Mouse (Mus musculus): ENCODE data around the gene Klhl10.

Gene Klhl10

GRCm38 (mm10) chr11:100441797-100442196, at the start of gene Klhl10, which contains the start of gene Nt5c3b:
Klhl10 (plus strand) TSS chr11:100441917.
Nt5c3b (minus strand) TSS chr11:100441808.
- no peak for DNase-seq (ENCODE audit: low read depth, low spot score)

DNA sequence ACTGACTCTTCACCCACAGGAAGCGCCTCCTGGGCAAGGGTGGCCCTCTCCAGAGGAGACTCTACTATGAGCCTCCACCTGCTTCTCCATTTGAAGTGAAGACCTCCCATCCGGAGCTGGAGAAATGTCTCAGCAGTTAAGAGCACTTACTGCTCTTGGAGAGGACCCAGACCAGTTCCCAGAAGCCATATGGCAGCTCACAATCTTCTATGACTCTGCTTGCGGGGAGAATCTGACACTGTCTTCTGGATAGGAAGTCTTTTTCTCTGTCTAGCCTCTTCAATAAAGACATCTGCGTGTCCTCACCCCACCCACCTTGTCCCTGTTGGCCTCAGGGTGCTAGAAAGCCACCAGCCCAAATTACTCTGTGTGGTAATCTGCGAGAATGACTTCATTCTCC, 48.8 kb upstream of the Klhl10 start:
- no peak for DNase-seq (ENCODE audit: low read depth, low spot score)

GRCm38 (mm10) chr11:100393733-100394132, 48.0 kb upstream of the Klhl10 start:
- no peak for DNase-seq (ENCODE audit: low read depth, low spot score)

- no peak for DNase-seq (ENCODE audit: low read depth, low spot score)
Measured at GRCm38 (mm10) chr11:100394353-100395074, 47.2 kb upstream of the Klhl10 start.

DNA sequence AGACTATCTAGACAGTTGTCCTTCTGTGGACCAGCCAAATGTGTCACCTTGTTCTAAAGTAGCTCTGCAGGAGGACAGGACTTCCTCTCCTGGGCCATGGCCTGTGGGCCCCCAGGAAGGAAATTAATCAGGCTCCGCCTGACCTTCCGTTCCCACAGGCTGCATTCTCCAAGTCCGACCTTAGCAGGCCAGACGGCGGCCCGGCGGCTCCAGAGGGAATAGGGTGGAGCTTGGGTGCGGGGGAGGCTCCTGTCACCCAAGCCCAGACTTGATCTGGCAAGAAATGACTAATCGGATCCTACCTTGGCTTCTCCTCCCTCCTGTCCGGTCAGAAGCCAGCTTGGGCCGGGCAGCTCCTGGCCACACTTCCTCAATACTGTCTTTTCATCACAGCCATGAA, 46.5 kb upstream of the Klhl10 start:
- DNase-seq (ENCODE audit: low read depth, low spot score) = no peak

- DNase-seq (ENCODE audit: low read depth, low spot score) = no peak
Measured at GRCm38 (mm10) chr11:100395861-100396631, 45.7 kb upstream of the Klhl10 start.

DNA sequence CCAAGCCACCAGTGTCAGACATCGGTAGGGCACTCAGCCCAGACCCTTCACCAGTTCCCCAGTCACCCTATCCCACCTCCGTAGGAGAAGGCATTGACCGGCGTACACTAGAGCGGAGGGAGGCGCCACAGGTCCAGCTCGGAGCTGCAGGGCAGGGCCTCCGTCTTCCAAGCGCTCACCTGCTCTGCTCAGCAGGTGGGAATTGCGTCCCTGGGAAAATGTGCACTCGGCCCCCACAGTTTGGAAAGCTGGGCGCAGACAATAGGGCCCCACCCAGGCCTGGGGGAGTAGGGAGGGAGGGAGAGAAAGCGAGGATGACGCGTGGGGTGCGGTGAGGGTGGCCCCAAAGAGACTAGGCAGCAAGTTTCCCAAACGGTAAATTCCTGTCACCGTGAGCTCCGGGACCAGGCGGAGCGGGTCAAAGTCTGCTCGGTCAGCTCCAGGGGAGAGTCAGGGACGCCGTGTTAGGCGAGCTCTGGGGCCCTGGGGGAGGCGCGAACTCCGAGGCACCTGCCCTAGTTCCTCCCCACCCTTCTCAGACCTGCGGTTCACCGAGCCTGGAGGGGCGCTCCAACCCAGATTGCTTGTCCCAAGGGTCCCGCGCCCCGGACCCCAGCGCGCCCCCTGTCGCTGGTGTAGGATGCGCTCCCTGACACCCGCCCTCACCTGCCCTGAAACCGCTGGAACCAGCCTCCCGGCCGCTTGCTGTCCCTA, 44.7 kb upstream of the Klhl10 start:
- DNase-seq (ENCODE audit: low read depth, low spot score) = no peak

- peak; percentile 98 for DNase-seq (ENCODE audit: low read depth, low spot score)
Measured at GRCm38 (mm10) chr11:100397600-100398389, 43.9 kb upstream of the Klhl10 start, which contains the start of gene Jup. Jup (minus strand) TSS chr11:100397763.

DNA sequence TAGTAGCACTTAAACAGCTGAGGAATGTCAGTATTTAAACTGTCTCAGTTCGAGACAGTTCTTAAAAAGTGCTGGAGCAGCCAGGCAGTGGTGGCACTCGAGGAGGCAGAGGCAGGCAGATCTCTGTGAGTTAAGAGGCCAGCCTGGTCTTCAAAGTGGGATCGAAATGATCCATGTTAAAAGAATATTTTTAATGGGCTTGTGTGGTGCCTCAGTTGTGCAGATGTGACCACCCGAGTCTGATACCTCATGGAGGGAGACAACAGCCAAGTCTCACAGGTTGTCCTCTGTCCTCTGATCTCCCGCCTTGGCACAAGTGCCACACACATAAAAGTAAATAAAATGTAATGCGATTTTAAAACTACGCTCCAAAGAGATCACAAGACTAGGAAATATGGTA, 43.2 kb upstream of the Klhl10 start:
- no peak for DNase-seq (ENCODE audit: low read depth, low spot score)

DNA sequence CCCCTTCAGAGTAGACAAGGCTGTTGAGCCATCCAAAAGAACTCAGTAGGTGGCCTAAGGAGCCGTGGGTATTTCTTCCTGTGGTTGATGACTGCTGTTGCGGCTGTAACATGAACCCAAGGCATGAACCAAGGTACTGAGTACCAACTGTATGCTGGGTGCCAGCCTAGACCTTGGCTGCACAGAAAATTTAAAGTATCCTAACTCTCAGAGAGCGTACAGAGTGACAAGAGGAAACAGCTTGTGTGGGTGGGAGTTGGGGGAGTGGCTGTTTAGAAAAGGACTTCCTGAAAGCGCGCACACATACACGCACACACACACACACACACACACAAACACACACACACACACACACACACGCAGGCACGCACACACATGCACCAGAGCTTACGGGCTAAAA, 42.4 kb upstream of the Klhl10 start:
- no peak for DNase-seq (ENCODE audit: low read depth, low spot score)

GRCm38 (mm10) chr11:100399727-100400538, 41.8 kb upstream of the Klhl10 start:
- no peak for DNase-seq (ENCODE audit: low read depth, low spot score)

DNA sequence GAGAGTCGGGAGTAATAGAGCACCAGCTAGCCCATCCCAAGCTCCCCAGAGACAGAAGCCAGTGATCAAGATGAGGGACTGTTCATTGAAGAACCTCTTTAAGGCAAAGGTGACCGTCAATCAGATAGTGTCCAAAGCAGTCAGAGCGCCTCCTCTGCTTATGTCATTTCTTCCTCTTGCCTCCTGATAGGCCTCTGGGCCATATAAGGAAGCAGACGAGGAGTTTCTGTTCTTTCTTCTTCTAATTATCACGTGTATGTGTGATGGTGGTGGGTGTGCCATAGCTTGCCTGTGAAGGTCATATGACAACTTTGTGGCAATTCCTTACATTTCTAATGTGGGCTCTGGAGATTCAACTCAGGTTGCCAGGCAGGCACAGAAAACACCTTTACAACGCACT, 40.9 kb upstream of the Klhl10 start:
- no peak for DNase-seq (ENCODE audit: low read depth, low spot score)

DNA sequence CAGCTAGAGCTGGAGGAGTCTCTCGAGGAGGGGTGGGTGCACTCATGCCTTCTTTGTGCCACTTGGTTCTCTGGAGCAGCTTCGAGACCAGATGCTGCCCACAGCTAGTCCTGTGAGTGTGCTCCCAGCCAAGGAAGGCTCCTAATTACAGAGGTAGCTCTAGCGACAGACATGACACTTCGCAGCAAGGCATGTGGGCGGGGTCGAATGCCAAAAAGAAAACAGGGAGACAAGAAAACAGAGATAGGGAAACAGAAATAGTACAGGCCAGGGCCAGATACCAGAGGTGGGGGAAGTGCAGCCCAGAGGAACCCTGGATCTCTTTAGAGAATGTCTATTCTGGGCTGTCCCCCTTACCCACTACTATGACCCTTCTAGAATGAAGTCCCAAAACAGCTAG, 39.5 kb upstream of the Klhl10 start:
- DNase-seq (ENCODE audit: low read depth, low spot score) = no peak

- DNase-seq (ENCODE audit: low read depth, low spot score) = no peak
Measured at GRCm38 (mm10) chr11:100402682-100403081, 39.0 kb upstream of the Klhl10 start.

DNA sequence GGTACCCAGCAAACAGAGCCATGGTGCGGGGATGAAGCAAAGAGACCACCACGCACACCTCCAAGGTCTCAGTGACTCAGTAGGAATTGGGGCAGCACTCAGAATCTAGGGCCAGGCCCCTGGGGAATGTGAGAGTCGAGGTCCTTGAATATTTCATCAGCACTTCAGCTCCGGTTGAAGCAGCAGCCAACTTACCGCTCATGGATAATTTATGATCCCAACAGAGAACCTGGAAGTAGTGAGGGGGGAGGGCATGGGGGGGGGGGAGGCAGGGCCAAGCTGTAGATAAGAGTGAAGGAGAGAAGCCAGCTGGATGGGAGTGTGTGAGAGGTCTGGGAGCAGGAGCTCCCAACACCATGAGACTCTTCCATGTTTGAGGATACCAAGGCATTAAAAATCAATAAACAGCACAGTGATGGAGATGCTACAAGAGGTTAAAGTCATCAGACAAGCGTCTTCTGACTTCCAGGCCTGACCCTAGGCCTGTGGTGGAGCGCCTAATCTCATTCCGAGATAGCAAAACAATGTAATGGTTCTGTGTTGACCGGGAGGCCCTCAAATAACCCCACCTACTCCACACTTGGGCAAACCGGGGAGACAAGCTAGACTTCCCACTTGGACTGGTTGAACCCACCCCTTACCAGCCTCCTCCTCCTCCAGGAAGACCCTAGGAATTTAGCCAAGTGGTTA, 38.1 kb upstream of the Klhl10 start:
- DNase-seq (ENCODE audit: low read depth, low spot score) = no peak

- DNase-seq (ENCODE audit: low read depth, low spot score) = no peak
Measured at GRCm38 (mm10) chr11:100404456-100405074, 37.2 kb upstream of the Klhl10 start.

DNA sequence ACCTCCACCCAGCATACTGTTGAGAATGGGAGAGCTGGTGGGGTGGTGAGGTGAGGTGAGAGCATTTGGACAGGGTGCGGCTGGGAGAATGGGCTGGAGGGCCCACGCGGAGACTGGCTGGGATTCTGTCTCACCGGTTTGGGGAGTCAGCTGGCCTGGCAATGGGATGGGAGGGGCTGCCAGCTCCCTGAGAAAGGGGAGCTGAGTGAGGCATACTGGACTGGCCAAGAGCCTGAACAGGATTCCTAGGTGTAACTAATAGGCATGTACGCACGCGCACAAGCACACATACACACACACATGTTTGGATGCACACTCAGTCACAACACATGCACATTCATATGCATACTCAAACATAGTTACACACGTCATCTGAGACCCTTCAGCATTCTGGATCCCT, 35.4 kb upstream of the Klhl10 start:
- no peak for DNase-seq (ENCODE audit: low read depth, low spot score)

GRCm38 (mm10) chr11:100406995-100407705, 34.6 kb upstream of the Klhl10 start:
- no peak for DNase-seq (ENCODE audit: low read depth, low spot score)
